Mouse (Mus musculus): ENCODE measurements around the gene Prrt3. TPM values are rescaled to one million over a fixed set of nuclear protein-coding genes. Genes with fewer than 3 reads are reported as not detected.
A peak's percentile ranks its signal among the peaks of the same experiment; 100 is the strongest.

The Prrt3 gene
- total RNA-seq, 1 experiment from 2014 or later, result not detected

- peak; percentile 91 to 92 for ATAC-seq (replicated peaks in 1 of 2; ENCODE audit: insufficient read depth in 1 of 2, low FRiP score in 2 of 2, low TSS enrichment in 1 of 2, low read depth in 1 of 2, poor library complexity in 2 of 2, severe bottlenecking in 2 of 2)
Measured at GRCm38 (mm10) chr6:113469021-113469420, 32.7 kb downstream of the Prrt3 start.

GRCm38 (mm10) chr6:113468512-113468911, 33.2 kb downstream of the Prrt3 start:
- ATAC-seq (replicated peaks in 1 of 2; ENCODE audit: insufficient read depth in 1 of 2, low FRiP score in 2 of 2, low TSS enrichment in 1 of 2, low read depth in 1 of 2, poor library complexity in 2 of 2, severe bottlenecking in 2 of 2), result no peak

- ATAC-seq (replicated peaks in 1 of 2; ENCODE audit: insufficient read depth in 1 of 2, low FRiP score in 2 of 2, low TSS enrichment in 1 of 2, low read depth in 1 of 2, poor library complexity in 2 of 2, severe bottlenecking in 2 of 2), result no peak
Measured at GRCm38 (mm10) chr6:113465602-113466001, 36.1 kb downstream of the Prrt3 start.

DNA sequence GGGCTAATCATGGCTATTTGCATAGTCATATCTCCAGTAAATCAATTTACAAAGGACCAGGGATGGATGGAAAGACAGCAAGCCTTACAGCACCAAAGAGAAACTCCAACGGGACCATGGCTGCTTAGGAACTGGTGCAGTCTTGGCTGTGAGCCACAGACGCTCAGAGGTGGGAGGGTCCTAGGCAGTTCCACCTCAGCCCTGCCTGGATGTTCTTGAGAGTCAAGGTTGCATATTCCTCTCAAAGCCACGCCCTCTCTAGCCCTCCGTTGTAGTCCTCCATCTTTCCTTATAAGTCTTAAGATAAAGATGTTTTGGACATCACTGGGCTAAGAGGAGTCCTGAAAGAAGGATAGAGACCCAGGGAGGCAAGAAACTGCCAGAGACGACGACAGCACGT, 37.7 kb downstream of the Prrt3 start:
- ATAC-seq (replicated peaks in 1 of 2; ENCODE audit: insufficient read depth in 1 of 2, low FRiP score in 2 of 2, low TSS enrichment in 1 of 2, low read depth in 1 of 2, poor library complexity in 2 of 2, severe bottlenecking in 2 of 2), result no peak

DNA sequence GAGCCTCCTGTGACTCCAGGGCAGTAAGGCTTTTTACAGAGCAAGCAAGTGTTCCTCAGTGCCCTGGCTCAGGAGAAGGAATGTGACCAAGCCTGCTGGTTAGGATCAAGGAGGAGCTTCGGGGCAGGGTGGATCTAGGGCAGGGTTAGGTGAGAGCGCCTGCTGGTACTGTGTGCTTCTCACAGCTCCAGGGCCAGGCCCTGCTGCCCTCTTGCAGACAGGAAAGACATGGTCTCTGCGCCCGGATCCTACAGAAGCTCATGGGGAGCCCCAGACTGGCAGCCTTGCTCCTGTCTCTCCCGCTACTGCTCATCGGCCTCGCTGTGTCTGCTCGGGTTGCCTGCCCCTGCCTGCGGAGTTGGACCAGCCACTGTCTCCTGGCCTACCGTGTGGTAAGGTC, 43.1 kb downstream of the Prrt3 start:
- peak in 1 of 2 experiments; percentile 37; a peak in 1 of 4 replicates for ATAC-seq (replicated peaks in 1 of 2; ENCODE audit: insufficient read depth in 1 of 2, low FRiP score in 2 of 2, low TSS enrichment in 1 of 2, low read depth in 1 of 2, poor library complexity in 2 of 2, severe bottlenecking in 2 of 2)

DNA sequence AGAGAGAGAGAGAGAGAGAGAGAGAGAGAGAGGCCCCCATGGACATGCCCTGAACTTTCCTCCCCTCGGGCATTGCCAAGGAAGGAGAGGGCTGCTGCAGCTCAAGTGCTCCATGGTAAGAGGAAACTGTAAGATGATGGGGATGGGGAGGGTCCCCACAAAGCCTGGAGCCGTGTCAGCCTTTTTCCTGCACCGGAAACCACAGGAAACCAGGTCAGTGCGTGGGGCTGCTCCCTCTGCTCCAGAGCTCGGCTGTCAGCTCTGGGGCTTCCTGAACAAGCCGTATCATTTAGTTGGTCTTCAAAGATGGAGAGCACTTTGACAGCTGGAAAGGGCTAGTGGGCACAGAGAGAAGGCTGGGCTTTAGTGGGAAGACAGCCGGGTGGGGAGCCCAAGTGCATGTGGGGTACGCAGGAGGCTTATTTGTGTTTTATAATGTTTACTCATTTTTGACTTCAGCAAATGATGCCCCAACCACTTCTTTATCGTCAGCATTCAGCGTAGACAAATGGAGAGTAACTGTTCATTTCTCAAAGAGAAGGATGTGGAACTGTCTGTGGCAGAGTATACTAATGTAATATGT, 43.7 kb downstream of the Prrt3 start, which contains the start of gene Il17re:
Gene Il17re (plus strand): TSS at position 533 of the 583 bp plus-strand sequence.
- ATAC-seq (replicated peaks in 1 of 2; ENCODE audit: insufficient read depth in 1 of 2, low FRiP score in 2 of 2, low TSS enrichment in 1 of 2, low read depth in 1 of 2, poor library complexity in 2 of 2, severe bottlenecking in 2 of 2), result peak; percentile 70 to 71

DNA sequence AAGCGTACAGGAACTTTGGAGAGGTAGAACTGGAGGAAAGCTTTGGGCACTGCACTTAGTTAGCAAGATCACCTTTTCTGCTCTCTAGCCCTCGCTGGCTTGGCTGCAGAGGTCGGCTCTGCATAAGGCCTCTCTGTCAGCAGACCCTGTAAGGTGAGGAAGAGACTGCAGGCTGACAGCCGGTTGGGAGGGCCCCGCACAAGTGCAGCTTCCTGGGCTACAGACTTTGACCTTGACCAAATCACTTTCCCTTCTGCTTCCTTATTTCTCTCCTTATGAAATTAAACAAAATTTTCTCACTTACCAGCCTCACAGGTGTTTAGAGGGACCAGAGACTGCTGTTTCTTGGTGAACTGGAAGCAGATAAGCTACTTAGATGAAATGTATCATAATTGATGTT, 46.7 kb downstream of the Prrt3 start:
- no peak for ATAC-seq (replicated peaks in 1 of 2; ENCODE audit: insufficient read depth in 1 of 2, low FRiP score in 2 of 2, low TSS enrichment in 1 of 2, low read depth in 1 of 2, poor library complexity in 2 of 2, severe bottlenecking in 2 of 2)

DNA sequence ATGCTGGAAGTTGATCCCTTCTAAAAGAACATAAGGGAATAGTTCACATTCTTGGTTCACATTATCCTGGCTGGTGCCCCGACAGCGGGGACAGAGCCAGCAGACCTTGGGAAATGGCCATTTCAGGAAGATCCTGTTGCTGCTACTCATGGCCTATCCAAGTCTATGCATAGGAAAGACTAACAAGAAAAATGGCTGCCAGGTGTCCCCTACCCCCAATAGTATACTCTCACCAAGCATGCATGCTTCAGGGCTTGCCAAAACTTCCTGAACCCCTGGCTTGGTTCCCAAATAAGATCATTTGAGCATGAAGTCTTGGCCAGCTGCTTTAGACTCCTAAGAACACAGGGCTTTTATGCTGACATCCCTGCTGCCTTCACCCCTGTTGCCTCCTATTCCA, 49.9 kb downstream of the Prrt3 start:
- ATAC-seq (replicated peaks in 1 of 2; ENCODE audit: insufficient read depth in 1 of 2, low FRiP score in 2 of 2, low TSS enrichment in 1 of 2, low read depth in 1 of 2, poor library complexity in 2 of 2, severe bottlenecking in 2 of 2), result no peak

GRCm38 (mm10) chr6:113447639-113448038, 54.1 kb downstream of the Prrt3 start:
- no peak for ATAC-seq (replicated peaks in 1 of 2; ENCODE audit: insufficient read depth in 1 of 2, low FRiP score in 2 of 2, low TSS enrichment in 1 of 2, low read depth in 1 of 2, poor library complexity in 2 of 2, severe bottlenecking in 2 of 2)

DNA sequence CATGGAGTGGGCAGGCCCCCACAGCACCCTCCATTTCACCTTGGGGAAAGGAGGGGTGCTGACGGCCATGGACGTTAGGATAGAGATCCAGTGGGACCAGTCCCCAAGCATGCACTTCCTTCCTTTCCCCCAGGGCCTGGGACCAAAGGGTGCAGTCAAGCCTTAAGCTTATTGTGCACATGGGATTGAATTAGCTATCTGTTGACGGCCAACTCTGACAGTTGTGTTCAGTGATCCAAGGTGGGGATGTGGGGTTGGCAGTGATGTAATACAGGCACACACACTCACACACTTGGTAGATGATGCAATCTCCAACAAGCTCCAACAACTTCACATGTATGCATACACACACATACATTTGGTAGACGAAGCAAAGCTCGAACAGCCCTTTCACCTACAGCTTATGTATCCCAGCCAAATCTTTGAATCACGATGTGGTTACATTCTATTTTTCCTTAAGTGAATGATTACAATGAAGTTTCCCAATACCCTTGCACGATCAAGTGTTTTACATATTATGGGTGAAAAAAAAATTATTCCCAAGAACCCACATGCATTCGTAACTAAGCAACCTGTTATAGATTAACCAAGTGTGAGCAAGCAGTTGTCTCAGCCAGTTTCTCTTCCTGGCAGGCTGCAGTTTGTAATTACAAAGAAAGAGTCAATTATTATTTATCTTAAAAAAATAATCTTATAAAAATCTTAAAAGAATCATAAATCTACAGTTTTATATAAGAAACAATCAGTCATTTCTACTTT, 57.3 kb downstream of the Prrt3 start:
- ATAC-seq (replicated peaks in 1 of 2; ENCODE audit: insufficient read depth in 1 of 2, low FRiP score in 2 of 2, low TSS enrichment in 1 of 2, low read depth in 1 of 2, poor library complexity in 2 of 2, severe bottlenecking in 2 of 2), result no peak

Other genes with a start within 250 kb of the Prrt3 start
- gene Cpne9, start 219.6 kb downstream of the Prrt3 start, total RNA-seq (2017), result 0.35 TPM in 1 of 2 replicates, not detected in the other
- 24.6 and 35.6 TPM in 2 replicates for gene Brpf1, start 194.8 kb downstream of the Prrt3 start, total RNA-seq (2017)
- 9.8 TPM in 2 replicates for gene Ogg1, start 175.0 kb downstream of the Prrt3 start, total RNA-seq (2017)
- 56.3 and 59.9 TPM in 2 replicates for gene Camk1, start 157.9 kb downstream of the Prrt3 start, total RNA-seq (2017)
- 25.5 and 37.9 TPM in 2 replicates for gene Tada3, start 124.0 kb downstream of the Prrt3 start, total RNA-seq (2017)
- gene Arpc4, start 123.8 kb downstream of the Prrt3 start, total RNA-seq (2017), result 159 and 191 TPM in 2 replicates
- 1.5 and 7.5 TPM in 2 replicates for gene Ttll3, start 112.7 kb downstream of the Prrt3 start, total RNA-seq (2017)
- 4.5 and 4.6 TPM in 2 replicates for gene Rpusd3, start 82.6 kb downstream of the Prrt3 start, total RNA-seq (2017)
- not detected in 2 replicates for gene Cidec, start 66.2 kb downstream of the Prrt3 start, total RNA-seq (2017)
- 15.9 and 28.2 TPM in 2 replicates for gene Jagn1, start 59.4 kb downstream of the Prrt3 start, total RNA-seq (2017)
- 8.4 and 10.6 TPM in 2 replicates for gene Il17re, start 43.4 kb downstream of the Prrt3 start, total RNA-seq (2017)
- 0.65 and 1.4 TPM in 2 replicates for gene Il17rc, start 30.5 kb downstream of the Prrt3 start, total RNA-seq (2017)
- 7.4 and 8.3 TPM in 2 replicates for gene Creld1, start 18.6 kb downstream of the Prrt3 start, total RNA-seq (2017)
- gene Emc3, start 29.7 kb upstream of the Prrt3 start, total RNA-seq (2017), result 31.2 and 37.1 TPM in 2 replicates
- gene Fancd2, start 29.8 kb upstream of the Prrt3 start, total RNA-seq (2017), result 22.0 and 25.4 TPM in 2 replicates
- not detected in 2 replicates for gene Fancd2os, start 98.8 kb upstream of the Prrt3 start, total RNA-seq (2017)
- gene Brk1, start 102.8 kb upstream of the Prrt3 start, total RNA-seq (2017), result 104 and 118 TPM in 2 replicates
- 13.5 and 18.6 TPM in 2 replicates for gene Vhl, start 122.0 kb upstream of the Prrt3 start, total RNA-seq (2017)
- 20.7 and 30.8 TPM in 2 replicates for gene Irak2, start 136.5 kb upstream of the Prrt3 start, total RNA-seq (2017)
- gene Tatdn2, start 195.1 kb upstream of the Prrt3 start, total RNA-seq (2017), result 120 and 137 TPM in 2 replicates
- gene Ghrl, start 217.9 kb upstream of the Prrt3 start, total RNA-seq (2017), result not detected in 2 replicates
- gene Sec13, start 238.8 kb upstream of the Prrt3 start, total RNA-seq (2017), result 88.1 and 99.7 TPM in 2 replicates